Mouse (Mus musculus): ENCODE measurements around the gene Htr1d. TPM values are rescaled to one million over a fixed set of nuclear protein-coding genes. Genes with fewer than 3 reads are reported as not detected.

Htr1d gene
- total and polyA plus RNA-seq, 2 experiments from 2014 or later = 5.1 to 5.9 TPM

GRCm38 (mm10) chr4:136486549-136486948 is 63.2 kb downstream of the Htr1d start:
- no peaks in the 10 kb centered on the region for H3K4me1 ChIP-seq (ENCODE audit: insufficient read depth, low read length)
- H3K27ac ChIP-seq (ENCODE audit: low read depth, low read length) = no peak overlapping the region
- TF ChIP-seq CTCF (IDR thresholded peaks at IDR 0.05) = no peak
- H3K36me3 ChIP-seq (ENCODE audit: insufficient read depth, low read length) = no peaks in the 10 kb centered on the region
- no peaks in the 10 kb centered on the region for H3K9me3 ChIP-seq (ENCODE audit: low read length)
- 92% methylated on average over 2 of the region's 2 CpGs for WGBS
- H3K27me3 ChIP-seq (ENCODE audit: insufficient read depth, low read length) = no peaks in the 10 kb centered on the region
- no peak overlapping the region for H3K4me2 ChIP-seq (ENCODE audit: low read depth, low read length, poor library complexity, severe bottlenecking)
- DNase-seq (ENCODE audit: low spot score) (no peak), ATAC-seq (ENCODE audit: low FRiP score) (no peak)
- no peak overlapping the region for H3K4me3 ChIP-seq (ENCODE audit: low read depth, low read length)
- H3K9ac ChIP-seq (replicated peaks; ENCODE audit: low read length, poor library complexity, severe bottlenecking) = no peak overlapping the region

Other genes with a start within 250 kb of the Htr1d start
- gene Asap3, start 217.2 kb upstream of the Htr1d start, total RNA-seq (2014; rRNA removed) = 5.9 and 7.6 TPM in 2 replicates
- gene Asap3, start 217.2 kb upstream of the Htr1d start, polyA plus RNA-seq (2015; fragmentation: Nextera tagmentation; extraction: Ambion mirVana) = 3.7 and 4.1 TPM in 2 replicates
- 0.66 and 1.1 TPM in 2 replicates for gene Tcea3, start 175.8 kb upstream of the Htr1d start, total RNA-seq (2014; rRNA removed)
- gene Tcea3, start 175.8 kb upstream of the Htr1d start, polyA plus RNA-seq (2015; fragmentation: Nextera tagmentation; extraction: Ambion mirVana) = 2.7 and 3.1 TPM in 2 replicates
- 53.8 and 66.9 TPM in 2 replicates for gene Zfp46, start 138.8 kb upstream of the Htr1d start, total RNA-seq (2014; rRNA removed)
- gene Zfp46, start 138.8 kb upstream of the Htr1d start, polyA plus RNA-seq (2015; fragmentation: Nextera tagmentation; extraction: Ambion mirVana) = 27.2 and 27.7 TPM in 2 replicates
- 98.0 and 113 TPM in 2 replicates for gene Hnrnpr, start 112.6 kb upstream of the Htr1d start, total RNA-seq (2014; rRNA removed)
- gene Hnrnpr, start 112.6 kb upstream of the Htr1d start, polyA plus RNA-seq (2015; fragmentation: Nextera tagmentation; extraction: Ambion mirVana) = 157 and 162 TPM in 2 replicates
- gene 6030445D17Rik, start 38.7 kb downstream of the Htr1d start, total RNA-seq (2014; rRNA removed) = 0.19 and 0.27 TPM in 2 replicates
- 0.22 and 0.40 TPM in 2 replicates for gene 6030445D17Rik, start 38.7 kb downstream of the Htr1d start, polyA plus RNA-seq (2015; fragmentation: Nextera tagmentation; extraction: Ambion mirVana)
- gene Luzp1, start 46.2 kb downstream of the Htr1d start, total RNA-seq (2014; rRNA removed) = 15.2 and 17.0 TPM in 2 replicates
- 50.6 and 58.0 TPM in 2 replicates for gene Luzp1, start 46.2 kb downstream of the Htr1d start, polyA plus RNA-seq (2015; fragmentation: Nextera tagmentation; extraction: Ambion mirVana)
- gene Kdm1a, start 179.2 kb downstream of the Htr1d start, total RNA-seq (2014; rRNA removed) = 147 and 183 TPM in 2 replicates
- gene Kdm1a, start 179.2 kb downstream of the Htr1d start, polyA plus RNA-seq (2015; fragmentation: Nextera tagmentation; extraction: Ambion mirVana) = 40.7 and 47.7 TPM in 2 replicates
- not detected in 2 replicates for gene Tex46, start 186.9 kb downstream of the Htr1d start, total RNA-seq (2014; rRNA removed)
- gene Tex46, start 186.9 kb downstream of the Htr1d start, polyA plus RNA-seq (2015; fragmentation: Nextera tagmentation; extraction: Ambion mirVana) = not detected in 2 replicates
- 0.93 TPM in 1 of 2 replicates, not detected in the other for gene Lactbl1, start 199.1 kb downstream of the Htr1d start, total RNA-seq (2014; rRNA removed)
- gene Lactbl1, start 199.1 kb downstream of the Htr1d start, polyA plus RNA-seq (2015; fragmentation: Nextera tagmentation; extraction: Ambion mirVana) = 0.09 TPM in 1 of 2 replicates, not detected in the other

All from midbrain, postnatal 0 days (tissue).